Mouse (Mus musculus) adipose tissue, adult 10 weeks (tissue): ENCODE data around the gene Zfp940. TPM values are rescaled to one million over a fixed set of nuclear protein-coding genes. Genes with fewer than 3 reads are reported as not detected.

Experiments
- polyA plus RNA-seq: library from polyadenylated mRNA; stranded (reverse); fragments of 350-450 nt; fragmentation: Illumina TruSeq; extraction: RNeasy Lipid Tissue Mini Kit (QIAGEN cat#74804); gene quantifications from one replicate; pipeline ENCODE4 v1.2.3, GENCODE M21; 2014; ENCODE audit warnings: low read depth, low replicate concordance

Gene Zfp940
- polyA plus RNA-seq, result 0.72 TPM

DNA sequence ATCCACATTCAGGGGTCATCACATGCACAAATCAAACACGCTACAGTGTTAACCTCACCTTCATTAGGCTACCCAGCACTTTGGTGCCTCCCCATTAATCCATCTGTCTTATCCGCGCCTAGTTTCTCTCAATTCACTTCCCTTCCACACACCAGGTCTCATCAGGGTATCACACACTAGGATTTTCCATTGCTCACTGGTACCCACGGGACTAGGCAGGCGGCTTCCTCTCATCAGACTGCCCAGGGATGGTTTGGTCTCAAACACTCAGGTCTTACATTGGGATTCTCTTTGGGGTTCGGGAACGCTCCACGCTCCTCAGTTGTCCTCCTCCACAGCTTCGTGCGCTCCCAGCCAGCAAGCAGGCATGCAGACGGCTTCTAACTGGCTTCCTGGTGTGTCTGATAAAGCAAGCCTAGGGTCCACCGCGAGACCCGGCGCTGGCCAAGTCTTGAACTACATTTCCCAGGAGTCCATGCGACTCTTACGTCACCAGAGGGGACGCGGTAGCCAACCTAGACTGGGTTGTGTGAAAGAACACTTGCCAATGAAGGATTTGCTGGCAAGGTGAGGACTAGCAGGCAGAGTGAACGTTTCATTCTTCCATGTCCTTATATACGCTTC, at the start of gene Zfp940:
Gene Zfp940, minus strand, starts transcription at position 451 of the 624 bp plus-strand sequence.

DNA sequence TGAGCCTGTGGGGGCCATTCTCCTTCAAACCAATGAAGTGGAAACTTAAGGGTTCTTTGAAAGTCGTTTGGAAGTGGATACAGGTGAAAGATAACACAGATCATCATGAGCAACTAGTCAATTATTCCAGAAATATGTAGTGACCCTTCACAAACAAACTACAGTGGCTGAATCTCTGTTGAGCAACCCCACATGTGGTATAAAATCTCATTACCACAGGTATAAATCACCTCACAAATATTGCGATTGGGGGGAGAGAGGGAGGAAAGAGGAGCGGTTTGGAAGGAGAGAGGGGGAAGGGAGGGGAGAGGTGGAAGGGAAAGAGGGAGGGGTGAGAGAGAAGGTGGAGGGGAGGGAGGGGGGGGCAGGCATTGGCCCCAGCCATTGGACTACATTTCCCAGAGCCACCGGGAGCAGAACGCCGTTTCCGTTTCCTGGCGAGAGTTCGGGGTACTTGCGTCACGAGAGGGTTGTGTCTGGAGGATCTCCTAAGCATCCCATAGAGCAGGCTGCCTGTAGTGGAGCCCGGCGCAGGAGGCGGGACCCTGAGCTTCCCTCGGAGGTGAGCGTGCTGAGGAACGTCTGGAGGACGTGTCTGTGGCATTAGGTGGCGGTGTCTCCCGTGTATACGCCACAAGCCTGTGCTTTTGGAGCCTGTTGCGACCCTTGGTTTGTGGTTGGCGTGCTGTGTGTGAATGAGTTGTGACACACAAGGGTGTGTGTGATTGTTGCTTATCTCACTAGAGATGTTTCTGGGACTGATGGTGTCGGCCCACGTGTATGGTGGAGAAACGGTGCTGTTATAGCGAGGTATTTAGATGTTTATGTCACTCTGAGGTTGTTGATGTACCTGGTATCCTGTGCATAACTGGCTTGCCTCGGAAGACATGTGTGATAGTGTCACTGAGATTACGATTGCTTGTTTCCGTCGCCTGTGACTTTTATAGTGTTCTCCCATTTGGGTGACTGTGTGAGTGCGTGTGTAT, 6.4 kb upstream of the Zfp940 start, which contains the start of gene Zfp420:
Gene Zfp420, plus strand, starts transcription at position 448 of the 986 bp plus-strand sequence.

DNA sequence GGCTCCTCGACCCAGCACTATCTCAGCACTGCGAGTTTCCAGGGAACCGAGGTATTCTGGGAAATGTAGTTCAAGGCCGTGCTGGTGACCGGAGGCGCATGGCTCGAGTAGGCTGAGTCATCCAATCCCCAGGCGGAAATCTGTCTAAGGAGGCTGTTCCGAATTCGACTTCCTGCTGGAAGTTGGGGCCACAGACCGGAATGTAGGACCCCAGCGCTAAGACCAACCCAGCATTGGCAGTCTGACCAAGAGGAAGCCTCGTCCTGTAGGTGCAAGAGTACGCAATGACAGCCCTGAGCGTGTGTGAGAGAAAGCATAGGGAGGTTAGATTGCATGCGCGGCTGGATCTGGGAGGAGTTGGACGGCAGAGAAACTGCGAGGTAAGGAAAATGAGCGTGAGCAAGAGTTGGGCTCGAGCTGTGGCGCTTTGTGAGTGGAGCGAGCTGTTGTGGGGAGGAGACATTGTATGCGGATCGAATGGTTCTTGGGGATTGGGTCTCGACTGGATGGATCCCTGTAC, 37.5 kb downstream of the Zfp940 start, which contains the start of gene Zfp790:
Gene Zfp790, plus strand, starts transcription at position 205 of the 520 bp plus-strand sequence.

DNA sequence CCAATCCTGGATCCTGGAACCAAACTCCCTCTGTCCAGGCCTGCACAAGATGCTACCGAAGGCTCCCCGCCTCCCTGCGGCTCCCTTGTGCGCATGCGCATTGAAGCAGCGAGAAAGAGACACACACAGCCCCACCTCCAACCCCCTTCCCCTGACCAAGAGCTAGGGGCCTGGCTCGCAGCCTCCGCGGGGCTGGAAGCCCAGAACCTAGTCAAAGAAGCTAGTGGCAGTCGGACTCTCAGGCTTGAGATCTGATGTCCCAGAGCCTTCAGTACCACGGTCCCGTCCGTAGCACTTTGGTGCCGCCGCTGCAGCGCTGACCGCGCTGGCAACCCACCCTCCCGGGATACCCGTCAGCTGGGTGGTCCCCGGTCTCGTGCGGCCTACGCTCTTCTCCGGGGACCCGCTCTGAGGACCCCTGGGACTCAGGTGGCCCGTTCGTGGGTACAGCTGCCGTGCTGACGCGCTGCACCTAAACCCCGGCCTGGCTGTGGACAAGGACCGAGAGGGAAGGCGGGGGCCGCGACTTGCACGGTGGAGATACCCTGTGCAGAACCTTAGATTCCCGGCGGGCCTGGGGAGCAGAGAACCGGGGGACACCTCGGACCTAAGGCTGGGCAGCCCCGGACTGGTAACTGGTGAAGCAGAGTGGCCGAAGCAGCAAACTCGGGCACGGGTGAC, 69.5 kb downstream of the Zfp940 start, which contains the start of gene Zfp30:
Gene Zfp30, plus strand, starts transcription at position 128 of the 681 bp plus-strand sequence.

Other genes starting within 250 kb of the Zfp940 start
- gene Catsperg2, start 126.6 kb downstream of the Zfp940 start, polyA plus RNA-seq, result 2.0 TPM
- gene Zfp84, start 85.1 kb downstream of the Zfp940 start, polyA plus RNA-seq, result 6.0 TPM
- 1.7 TPM for gene Zfp30, start 69.7 kb downstream of the Zfp940 start, polyA plus RNA-seq
- 8.4 TPM for gene Zfp790, start 37.6 kb downstream of the Zfp940 start, polyA plus RNA-seq
- gene Zfp420, start 6.3 kb upstream of the Zfp940 start, polyA plus RNA-seq, result 6.2 TPM
- gene Zfp27, start 52.9 kb upstream of the Zfp940 start, polyA plus RNA-seq, result 5.0 TPM
- gene Zfp383, start 54.6 kb upstream of the Zfp940 start, polyA plus RNA-seq, result 5.9 TPM
- gene Zfp74, start 100.4 kb upstream of the Zfp940 start, polyA plus RNA-seq, result 7.3 TPM
- 4.4 TPM for gene Zfp568, start 130.3 kb upstream of the Zfp940 start, polyA plus RNA-seq
- gene Zfp14, start 197.7 kb upstream of the Zfp940 start, polyA plus RNA-seq, result 4.8 TPM
- gene Zfp82, start 219.2 kb upstream of the Zfp940 start, polyA plus RNA-seq, result 0.60 TPM
- 2.0 TPM for gene Gm26920, start 236.7 kb upstream of the Zfp940 start, polyA plus RNA-seq
- gene Zfp566, start 236.9 kb upstream of the Zfp940 start, polyA plus RNA-seq, result 4.6 TPM
- 33.9 TPM for gene Zfp260, start 241.1 kb upstream of the Zfp940 start, polyA plus RNA-seq